Mouse (Mus musculus): ENCODE results near the gene Zmynd15. TPM values are rescaled to one million over a fixed set of nuclear protein-coding genes. Genes with fewer than 3 reads are reported as not detected.

Gene Zmynd15
- total and polyA plus RNA-seq, 3 experiments = 0.14 TPM; not detected in 2

DNA sequence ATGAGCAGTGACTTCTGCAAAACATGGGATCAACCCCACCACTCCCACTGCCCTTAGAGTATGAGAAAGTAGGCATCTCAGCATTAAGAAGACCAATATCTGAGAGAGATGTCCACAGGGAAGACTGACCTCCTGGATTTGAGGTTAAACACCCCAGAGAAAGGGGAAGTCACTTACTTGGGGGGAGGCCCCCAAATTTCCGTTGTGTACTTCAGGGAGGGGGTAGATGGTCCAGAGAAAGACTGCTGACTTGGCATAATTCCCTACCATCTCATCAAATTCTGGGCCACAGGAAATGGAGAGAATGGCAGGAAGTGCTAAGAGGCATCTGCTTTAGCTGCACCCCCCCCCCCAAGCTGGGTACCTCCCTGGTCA, 25.7 kb upstream of the Zmynd15 start:
- DNase-seq (ENCODE audit: low read depth, low spot score) = no peak
- peak overlapping the region; percentile 64 to 80 for H3K4me3 ChIP-seq (ENCODE audit: control insufficient read depth in 1 of 2, insufficient read depth in 1 of 2, low read depth in 2 of 2, low read length in 2 of 2)
- no peak for TF ChIP-seq POLR2AphosphoS2 (IDR thresholded peaks at IDR 0.05; ENCODE audit: low read length)
- TF ChIP-seq MAFK (IDR thresholded peaks at IDR 0.05; ENCODE audit: borderline replicate concordance, low read depth, low read length) = peak; percentile 98
- TF ChIP-seq BHLHE40 (IDR thresholded peaks at IDR 0.05; ENCODE audit: borderline replicate concordance, low read depth, low read length) = no peak; the same call in 1 of the 2 replicates
- TF ChIP-seq ZMIZ1 (IDR thresholded peaks at IDR 0.05; ENCODE audit: low read depth, low read length) = no peak
- TF ChIP-seq RCOR1 (IDR thresholded peaks at IDR 0.05; ENCODE audit: low read depth, low read length) = no peak
- no peak for TF ChIP-seq HCFC1 (IDR thresholded peaks at IDR 0.05; ENCODE audit: low read depth, low read length)
- no peak for TF ChIP-seq POLR2A (IDR thresholded peaks at IDR 0.05; ENCODE audit: control insufficient read depth in 1 of 2, insufficient read depth in 1 of 2, low read depth in 1 of 2, low read length in 2 of 2, poor library complexity in 1 of 2)
- no peak for TF ChIP-seq RAD21 (IDR thresholded peaks at IDR 0.05; ENCODE audit: low read depth, low read length)
- peak overlapping the region; percentile 88 for H3K9ac ChIP-seq (ENCODE audit: control insufficient read depth, low read depth, low read length, poor library complexity, severe bottlenecking)
- peak overlapping the region; percentile 88 for H3K27ac ChIP-seq (ENCODE audit: control insufficient read depth, low read depth, low read length)
- H3K4me1 ChIP-seq (ENCODE audit: control insufficient read depth in 1 of 2, insufficient read depth in 2 of 2, low read length in 2 of 2) = peaks cover 13 to 55% of the 10 kb centered on the region in 2 experiments
- no peaks in the 10 kb centered on the region for H3K9me3 ChIP-seq (replicated peaks; ENCODE audit: insufficient read depth, low read length)
- peaks cover 31% of the 10 kb centered on the region for H3K79me2 ChIP-seq (ENCODE audit: control insufficient read depth, insufficient read depth, low read length, poor library complexity)
- peaks cover 0 to 43% of the 10 kb centered on the region in 2 experiments; a peak in 2 of 4 replicates for H3K36me3 ChIP-seq (ENCODE audit: control insufficient read depth in 1 of 2, insufficient read depth in 2 of 2, low read length in 2 of 2)
- H3K27me3 ChIP-seq (ENCODE audit: control insufficient read depth in 1 of 2, insufficient read depth in 2 of 2, low read length in 2 of 2) = no peaks in the 10 kb centered on the region

DNA sequence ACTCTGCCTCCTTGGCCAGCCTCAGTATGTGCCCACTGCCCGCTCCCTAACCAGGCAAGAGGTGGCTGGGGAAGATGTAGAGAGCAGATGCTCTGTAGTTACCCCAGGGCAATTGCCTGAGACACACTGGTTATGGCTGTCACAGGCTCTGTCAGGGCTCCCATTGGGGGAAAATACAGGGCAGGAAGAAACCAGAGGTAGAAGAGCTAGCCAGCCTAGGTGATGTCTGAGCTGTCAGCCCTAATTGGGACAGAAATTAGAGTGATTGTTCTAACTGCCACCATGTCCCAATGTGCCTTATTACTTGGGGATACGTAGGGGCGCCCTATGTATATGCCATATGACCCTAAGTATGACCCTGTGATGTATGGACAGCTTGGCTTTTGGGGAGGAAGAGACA, 25.3 kb upstream of the Zmynd15 start:
- Histone ChIP-seq H3K79me2 (ENCODE audit: control insufficient read depth, insufficient read depth, low read length, poor library complexity) (peaks cover 31% of the 10 kb centered on the region), H3K9me3 (replicated peaks; ENCODE audit: insufficient read depth, low read length) (no peaks in the 10 kb centered on the region), H3K4me3 (ENCODE audit: control insufficient read depth in 1 of 2, insufficient read depth in 1 of 2, low read depth in 2 of 2, low read length in 2 of 2) (peak overlapping the region; percentile 64 to 80; a peak in 3 of 4 replicates), H3K27ac (ENCODE audit: control insufficient read depth, low read depth, low read length) (peak overlapping the region; percentile 88), H3K9ac (ENCODE audit: control insufficient read depth, low read depth, low read length, poor library complexity, severe bottlenecking) (peak overlapping the region; percentile 88), H3K27me3 (ENCODE audit: control insufficient read depth in 1 of 2, insufficient read depth in 2 of 2, low read length in 2 of 2) (no peaks in the 10 kb centered on the region), H3K4me1 (ENCODE audit: control insufficient read depth in 1 of 2, insufficient read depth in 2 of 2, low read length in 2 of 2) (peaks cover 13 to 55% of the 10 kb centered on the region in 2 experiments), H3K36me3 (ENCODE audit: control insufficient read depth in 1 of 2, insufficient read depth in 2 of 2, low read length in 2 of 2) (peaks cover 0 to 46% of the 10 kb centered on the region in 2 experiments; a peak in 2 of 4 replicates)
- no peak for DNase-seq (ENCODE audit: low read depth, low spot score)
- TF ChIP-seq EP300 (IDR thresholded peaks at IDR 0.05; ENCODE audit: low read depth in 1 of 2, low read length in 2 of 2) (no peak), MAX (IDR thresholded peaks at IDR 0.05; ENCODE audit: low read length) (no peak), POLR2AphosphoS2 (IDR thresholded peaks at IDR 0.05; ENCODE audit: low read length) (no peak)

DNA sequence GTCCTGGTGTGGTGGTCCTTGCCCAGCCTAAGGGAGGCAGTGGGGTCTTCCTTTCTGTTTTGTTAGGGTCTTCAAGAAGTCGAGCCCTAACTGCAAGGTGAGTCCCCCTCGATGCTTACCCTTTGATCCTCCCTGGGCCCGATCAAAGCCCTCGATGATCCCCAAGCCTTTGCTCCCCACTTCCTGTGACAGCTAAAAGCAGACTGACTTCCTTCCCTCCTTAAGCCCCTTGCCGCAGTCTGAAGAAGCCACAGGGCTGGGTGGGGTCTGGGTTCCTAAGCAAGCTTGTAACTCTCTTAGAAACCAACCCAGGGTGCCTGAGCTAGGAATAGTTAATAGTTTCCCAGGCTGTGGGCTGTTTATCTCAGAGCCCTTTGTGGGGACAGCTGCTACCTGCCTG, 23.8 kb upstream of the Zmynd15 start:
- Histone ChIP-seq H3K27me3 (ENCODE audit: control insufficient read depth in 1 of 2, insufficient read depth in 2 of 2, low read length in 2 of 2) (no peaks in the 10 kb centered on the region), H3K9me3 (replicated peaks; ENCODE audit: insufficient read depth, low read length) (no peaks in the 10 kb centered on the region), H3K9ac (ENCODE audit: control insufficient read depth, low read depth, low read length, poor library complexity, severe bottlenecking) (peak overlapping the region; percentile 11), H3K4me3 (ENCODE audit: control insufficient read depth in 1 of 2, insufficient read depth in 1 of 2, low read depth in 2 of 2, low read length in 2 of 2) (no peak overlapping the region), H3K36me3 (ENCODE audit: control insufficient read depth in 1 of 2, insufficient read depth in 2 of 2, low read length in 2 of 2) (peaks cover 2 to 48% of the 10 kb centered on the region in 2 experiments; a peak in 3 of 4 replicates), H3K27ac (ENCODE audit: control insufficient read depth, low read depth, low read length) (peak overlapping the region; percentile 17; the same call in 1 of the 2 replicates), H3K4me1 (ENCODE audit: control insufficient read depth in 1 of 2, insufficient read depth in 2 of 2, low read length in 2 of 2) (peaks cover 13 to 59% of the 10 kb centered on the region in 2 experiments), H3K79me2 (ENCODE audit: control insufficient read depth, insufficient read depth, low read length, poor library complexity) (peaks cover 31% of the 10 kb centered on the region)
- TF ChIP-seq NELFE (IDR thresholded peaks at IDR 0.05; ENCODE audit: low read depth, low read length) (no peak), POLR2AphosphoS2 (IDR thresholded peaks at IDR 0.05; ENCODE audit: low read length) (no peak), SIN3A (IDR thresholded peaks at IDR 0.05; ENCODE audit: low read length) (peak; percentile 28; the same call in 1 of the 2 replicates)
- no peak for DNase-seq (ENCODE audit: low read depth, low spot score)
